Mouse (Mus musculus) neural tube, embryonic 15.5 days (tissue): ENCODE data around the gene Nosip. TPM values are rescaled to one million over a fixed set of nuclear protein-coding genes. Genes with fewer than 3 reads are reported as not detected.
A peak's percentile ranks its signal among the peaks of the same experiment; 100 is the strongest.
"Not testable (repeated sequence)": the region's sequence is repeated elsewhere in the genome, so short reads cannot be mapped to it uniquely, and the experiment has no call there.

ENCODE experiments used
- ATAC-seq: fragments of 200-750 bp; cut with Nextera tagmentation; 2 replicates; pipeline ENCODE4 v1.8.0; 2017; ENCODE audit warnings: mild to moderate bottlenecking, moderate TSS enrichment, moderate library complexity; ENCODE audit not compliant: low FRiP score
- H3K27ac ChIP-seq: fragments of 300-500 bp; sonication (generic); replicated peaks from 2 replicates; pipeline ENCODE4 v1.5.1; 2015; ENCODE audit warnings: mild to moderate bottlenecking, inconsistent platforms
- H3K27me3 ChIP-seq: fragments of 300-500 bp; sonication (generic); replicated peaks from 2 replicates; pipeline ENCODE4 v1.6.1; 2015; ENCODE audit warnings: inconsistent platforms
- H3K36me3 ChIP-seq: fragments of 300-500 bp; sonication (generic); 2 replicates; pipeline ENCODE4 v1.6.1; 2015; ENCODE audit warnings: inconsistent platforms
- H3K4me1 ChIP-seq: fragments of 300-500 bp; sonication (generic); 2 replicates; pipeline ENCODE4 v1.6.1; 2015; ENCODE audit warnings: inconsistent platforms
- H3K4me2 ChIP-seq: fragments of 300-500 bp; sonication (generic); 2 replicates; pipeline ENCODE4 v1.6.1; 2015; ENCODE audit warnings: inconsistent platforms, mild to moderate bottlenecking, moderate library complexity
- H3K4me3 ChIP-seq: fragments of 300-500 bp; sonication (generic); replicated peaks from 2 replicates; pipeline ENCODE4 v1.5.1; 2015; ENCODE audit warnings: mild to moderate bottlenecking, inconsistent platforms
- H3K9ac ChIP-seq: fragments of 300-500 bp; sonication (generic); replicated peaks from 2 replicates; pipeline ENCODE4 v1.6.1; 2015; ENCODE audit warnings: mild to moderate bottlenecking, inconsistent platforms
- H3K9me3 ChIP-seq: fragments of 300-500 bp; sonication (generic); replicated peaks from 2 replicates; pipeline ENCODE4 v1.6.1; 2016; ENCODE audit warnings: inconsistent platforms
- WGBS: fragments of 180-500 bp; shearing (Covaris S2); methylation state at CpG from one replicate; pipeline ENCODE4 v1.1.7; 2015; ENCODE audit warnings: mixed read lengths; 5-methylcytosine and 5-hydroxymethylcytosine counted together
- polyA plus RNA-seq: library from polyadenylated mRNA; unstranded; fragments of >200 nt; fragmentation: Nextera tagmentation; extraction: Ambion mirVana; gene quantifications from 2 replicates; pipeline ENCODE4 v1.2.1, GENCODE M21; 2015

The Nosip gene
- polyA plus RNA-seq, 1 experiment from 2014 or later: 65.8 TPM

DNA sequence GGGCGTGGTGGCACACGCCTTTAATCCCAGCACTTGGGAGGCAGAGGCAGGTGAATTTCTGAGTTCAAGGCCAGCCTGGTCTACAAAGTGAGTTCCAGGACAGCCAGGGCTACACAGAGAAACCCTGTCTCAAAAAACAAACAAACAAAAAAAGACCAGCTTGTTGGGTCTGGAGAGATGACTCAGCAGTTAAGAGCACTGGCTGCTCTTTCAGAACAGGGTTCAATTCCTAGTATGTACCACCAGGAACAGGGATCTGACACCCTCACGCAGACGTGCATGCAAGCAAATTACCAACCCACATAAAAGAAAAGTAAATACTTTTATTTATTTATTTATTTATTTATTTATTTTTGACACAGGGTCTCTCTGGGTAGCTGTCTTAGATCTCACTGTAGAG, 47.9 kb downstream of the Nosip start:
- not testable (repeated sequence) for H3K4me1 ChIP-seq, H3K36me3 ChIP-seq, H3K9me3 ChIP-seq, H3K27ac ChIP-seq, H3K4me3 ChIP-seq, H3K4me2 ChIP-seq, H3K27me3 ChIP-seq, ATAC-seq, H3K9ac ChIP-seq
- 88% methylated on average over 4 of the region's 4 CpGs for WGBS

DNA sequence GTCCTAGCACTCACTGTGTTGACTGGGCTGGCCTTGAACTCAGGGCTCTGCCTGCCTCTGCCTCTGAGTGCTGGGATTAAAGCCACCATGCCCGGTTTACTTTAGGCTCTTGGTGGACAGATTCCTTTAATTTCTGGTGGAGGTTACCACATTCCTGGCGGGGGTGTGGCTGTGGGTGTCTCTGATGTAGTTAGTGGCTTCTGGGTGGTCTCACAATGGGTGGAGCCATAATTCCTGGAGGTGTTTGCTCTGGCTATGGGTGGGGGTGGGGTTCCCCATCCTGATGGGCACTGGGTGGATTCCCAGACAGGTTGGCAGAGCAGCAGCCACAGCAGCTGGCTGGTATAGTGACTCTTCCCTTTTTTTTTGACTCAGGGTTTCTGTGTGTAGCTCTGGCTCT, 49.7 kb downstream of the Nosip start:
- Histone ChIP-seq H3K9me3 (no peaks in the 10 kb centered on the region), H3K4me2 (no peak overlapping the region), H3K27ac (no peak overlapping the region), H3K36me3 (no peaks in the 10 kb centered on the region), H3K27me3 (no peaks in the 10 kb centered on the region), H3K9ac (no peak overlapping the region), H3K4me1 (no peaks in the 10 kb centered on the region), H3K4me3 (no peak overlapping the region)
- ATAC-seq: no peak
- WGBS: 72% methylated on average over 2 of the region's 2 CpGs

DNA sequence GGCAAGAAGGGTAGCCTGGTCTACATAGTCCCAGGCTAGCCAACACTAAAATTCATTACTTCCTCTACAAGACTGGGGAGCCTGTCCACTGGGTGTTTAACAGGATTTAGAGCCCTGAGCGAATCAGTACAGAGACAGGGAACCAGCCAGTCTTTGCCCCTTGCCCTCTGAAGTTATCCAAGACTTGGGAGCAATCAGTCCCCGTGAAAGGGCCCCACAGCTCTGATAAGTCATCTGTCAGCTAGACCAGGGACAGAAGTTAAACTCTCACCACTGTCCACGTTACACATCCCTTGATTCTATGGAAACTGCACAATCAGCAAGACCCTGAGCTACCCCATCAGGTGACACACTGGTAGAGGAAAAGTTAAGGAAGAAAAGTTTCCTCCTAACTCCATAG, 50.3 kb downstream of the Nosip start:
- H3K4me3 ChIP-seq: no peak overlapping the region

DNA sequence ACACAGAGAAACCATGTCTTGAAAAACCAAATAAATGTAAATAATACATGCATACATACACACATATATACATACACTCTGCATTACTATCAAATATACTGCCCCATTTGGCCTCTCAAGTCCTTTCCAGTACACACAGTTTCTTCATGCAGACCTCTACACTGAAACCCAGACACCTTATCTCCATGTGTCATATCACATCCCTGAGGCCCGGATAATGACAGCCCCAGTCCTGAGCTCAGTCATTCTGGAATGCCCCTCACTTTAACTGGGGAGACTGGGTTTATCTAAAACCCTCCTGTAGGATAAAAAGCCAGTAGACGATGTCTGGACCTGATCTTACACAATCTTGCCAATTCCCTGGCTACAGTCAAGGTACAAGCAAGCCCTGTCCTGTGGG, 51.2 kb downstream of the Nosip start:
- no peaks in the 10 kb centered on the region for H3K27me3 ChIP-seq
- no peak for ATAC-seq
- no peaks in the 10 kb centered on the region for H3K4me1 ChIP-seq
- no peaks in the 10 kb centered on the region for H3K9me3 ChIP-seq
- 0 out of 2 replicates have a peak, but pooled peaks cover 4% of the 10 kb centered on the region for H3K36me3 ChIP-seq
- H3K9ac ChIP-seq: no peak overlapping the region
- no peak overlapping the region for H3K4me3 ChIP-seq
- no peak overlapping the region for H3K4me2 ChIP-seq
- no peak overlapping the region for H3K27ac ChIP-seq
- 83% methylated on average over 2 of the region's 2 CpGs for WGBS

More for the DNA sequence above, 50.3 kb downstream of the Nosip start:
- no peak for ATAC-seq
- Histone ChIP-seq H3K4me1 (no peaks in the 10 kb centered on the region), H3K9me3 (no peaks in the 10 kb centered on the region), H3K9ac (no peak overlapping the region), H3K4me2 (no peak overlapping the region), H3K36me3 (no peaks in the 10 kb centered on the region), H3K27me3 (no peaks in the 10 kb centered on the region), H3K27ac (no peak overlapping the region)
- 71% methylated on average over 3 of the region's 3 CpGs for WGBS

DNA sequence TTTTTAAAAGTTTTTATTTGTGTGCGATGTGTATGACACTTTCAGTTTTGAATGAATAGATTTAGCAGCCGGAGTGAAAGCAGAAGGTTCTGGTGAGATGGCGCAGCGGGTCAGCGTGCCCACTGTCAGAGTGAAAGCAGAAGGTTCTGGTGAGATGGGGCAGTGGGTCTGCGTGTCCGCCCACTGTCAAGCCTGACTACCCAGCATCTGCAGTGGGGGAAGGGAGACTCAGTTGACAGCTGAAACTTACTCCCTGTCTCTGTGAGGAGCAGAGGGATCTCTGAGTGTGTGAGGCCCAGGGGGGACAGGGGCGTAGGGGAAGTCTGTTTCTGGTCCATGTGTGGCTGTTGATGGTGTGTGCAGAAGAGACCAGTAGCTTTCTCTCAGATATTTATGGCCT, 55.3 kb downstream of the Nosip start:
- Histone ChIP-seq H3K9me3 (no peaks in the 10 kb centered on the region), H3K9ac (no peak overlapping the region), H3K27ac (no peak overlapping the region), H3K4me2 (no peak overlapping the region), H3K27me3 (no peaks in the 10 kb centered on the region), H3K4me3 (no peak overlapping the region), H3K4me1 (peaks cover 11% of the 10 kb centered on the region), H3K36me3 (peaks cover 42% of the 10 kb centered on the region)
- 84% methylated on average over 8 of the region's 8 CpGs for WGBS
- no peak for ATAC-seq

DNA sequence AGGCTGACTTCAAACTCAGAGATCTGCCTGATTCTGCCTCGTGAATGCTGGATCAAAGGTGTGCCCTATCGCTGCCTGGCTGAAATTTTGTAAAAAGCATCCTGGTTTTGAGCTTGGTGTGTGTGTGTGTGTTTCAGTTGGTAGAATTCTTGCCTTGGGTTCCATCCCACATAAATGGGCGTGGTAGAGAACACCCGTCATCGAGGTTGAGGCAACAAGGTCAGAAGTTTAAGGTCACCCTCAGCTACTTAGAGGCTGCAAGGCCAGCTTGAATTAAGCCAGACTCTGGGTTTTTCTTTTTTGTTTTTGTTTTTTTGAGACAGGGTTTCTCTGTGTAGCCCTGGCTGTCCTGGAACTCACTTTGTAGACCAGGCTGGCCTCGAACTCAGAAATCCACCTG, 56.1 kb downstream of the Nosip start:
- Histone ChIP-seq H3K4me1 (peaks cover 19% of the 10 kb centered on the region), H3K9ac (no peak overlapping the region), H3K9me3 (no peaks in the 10 kb centered on the region), H3K4me3 (no peak overlapping the region), H3K27me3 (no peaks in the 10 kb centered on the region), H3K36me3 (peaks cover 48% of the 10 kb centered on the region), H3K4me2 (no peak overlapping the region), H3K27ac (no peak overlapping the region)
- WGBS: 89% methylated on average over 6 of the region's 6 CpGs
- ATAC-seq: no peak

DNA sequence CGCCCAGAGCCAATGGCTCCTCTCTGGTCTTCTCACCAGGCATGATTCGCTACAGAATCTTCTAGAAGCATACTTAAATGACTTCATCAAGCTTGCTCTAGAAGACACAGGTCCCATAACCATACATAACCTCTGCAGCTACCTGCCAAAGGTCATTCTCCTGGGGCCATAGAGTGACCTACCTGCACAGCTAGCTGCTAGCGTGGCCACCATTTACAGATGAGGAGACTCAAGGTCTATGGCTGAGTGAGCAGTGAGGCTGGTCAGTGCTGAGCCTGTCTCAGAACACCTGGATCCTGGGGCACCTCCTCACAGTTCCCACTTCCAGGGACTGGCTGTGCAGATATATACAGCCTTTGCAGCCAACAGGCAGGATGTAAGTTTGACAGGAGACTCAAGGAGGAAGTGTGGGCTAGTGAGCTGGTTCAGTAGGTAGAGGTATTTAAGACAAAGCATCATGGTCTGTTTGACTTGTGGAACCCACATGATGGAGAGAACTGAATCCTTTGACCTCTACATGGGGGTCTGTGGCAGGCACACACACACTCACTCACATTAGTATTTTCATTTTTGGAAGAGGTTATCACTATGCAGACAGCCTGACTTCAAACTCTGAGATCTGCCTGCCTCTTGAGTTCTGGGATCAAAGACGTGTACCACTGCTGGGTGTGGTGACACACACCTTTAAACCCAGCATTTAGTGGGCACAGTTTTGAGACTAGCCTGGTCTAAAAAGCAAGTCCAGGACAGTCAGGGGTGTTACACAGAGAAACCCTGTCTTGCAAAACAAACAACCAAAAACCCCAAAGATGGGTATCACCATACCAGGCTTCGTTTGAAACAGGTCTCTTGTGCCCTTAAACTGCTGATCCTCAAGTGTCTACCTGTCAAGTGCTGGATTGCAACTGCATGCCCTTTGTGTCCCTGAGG, 57.8 kb downstream of the Nosip start:
- Histone ChIP-seq H3K4me2 (no peak overlapping the region), H3K36me3 (peaks cover 49% of the 10 kb centered on the region), H3K4me1 (peaks cover 25% of the 10 kb centered on the region), H3K9ac (0 out of 2 replicates have a peak overlapping the region, but pooled peaks have one; percentile 5), H3K4me3 (no peak overlapping the region), H3K9me3 (no peaks in the 10 kb centered on the region), H3K27ac (no peak overlapping the region), H3K27me3 (no peaks in the 10 kb centered on the region)
- no peak for ATAC-seq
- WGBS: 77% methylated on average over 5 of the region's 5 CpGs

DNA sequence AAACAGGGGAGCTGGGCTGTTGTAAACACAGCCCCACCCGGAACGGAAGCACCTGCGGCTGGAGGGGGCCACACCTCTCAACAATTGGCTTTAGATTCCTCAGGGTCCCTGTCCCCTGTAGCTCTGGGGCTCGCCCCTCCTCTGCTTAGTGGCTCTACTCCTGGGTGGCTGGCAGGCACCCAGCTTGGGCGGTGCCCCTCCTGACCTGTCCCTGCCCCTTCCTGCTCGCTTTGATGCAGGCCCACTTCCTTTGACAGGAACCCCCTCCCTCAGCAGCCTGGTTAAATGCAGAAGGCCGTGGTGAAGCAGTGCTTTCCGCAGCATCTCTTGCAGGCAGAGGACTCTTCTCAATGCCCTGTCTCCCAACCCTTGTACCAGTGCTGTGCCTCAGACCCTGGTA, 59.2 kb downstream of the Nosip start:
- Histone ChIP-seq H3K9ac (no peak overlapping the region), H3K27me3 (no peaks in the 10 kb centered on the region), H3K36me3 (peaks cover 63% of the 10 kb centered on the region), H3K27ac (no peak overlapping the region), H3K4me2 (peak overlapping the region; percentile 15; the same call in 1 of the 2 replicates), H3K4me3 (no peak overlapping the region), H3K4me1 (peaks cover 39% of the 10 kb centered on the region), H3K9me3 (no peaks in the 10 kb centered on the region)
- ATAC-seq: no peak
- WGBS: 72% methylated on average over 8 of the region's 8 CpGs

DNA sequence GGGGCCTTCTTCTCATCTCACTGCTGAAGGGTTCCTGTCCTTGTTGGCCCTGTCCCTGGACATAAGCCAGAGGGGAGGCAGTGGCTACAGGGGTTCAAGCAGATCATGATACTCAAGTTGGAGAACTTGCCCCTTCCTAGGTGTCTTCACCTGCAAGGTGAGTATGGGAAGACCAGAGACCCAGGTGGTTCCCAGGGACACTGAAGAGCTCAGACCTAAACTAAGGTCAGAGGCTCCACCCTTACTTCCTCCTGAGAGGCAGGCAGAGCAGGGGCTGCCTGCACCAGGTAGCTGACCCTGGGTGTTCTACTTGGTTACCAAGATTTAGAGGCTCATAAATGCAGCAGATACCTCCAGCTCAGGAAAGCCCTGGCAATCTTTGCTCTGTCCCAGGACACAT, 59.7 kb downstream of the Nosip start:
- H3K36me3 ChIP-seq: peaks cover 68% of the 10 kb centered on the region
- ATAC-seq: no peak
- no peaks in the 10 kb centered on the region for H3K27me3 ChIP-seq
- no peak overlapping the region for H3K4me3 ChIP-seq
- no peaks in the 10 kb centered on the region for H3K9me3 ChIP-seq
- H3K27ac ChIP-seq: no peak overlapping the region
- peak overlapping the region; percentile 15; the same call in 1 of the 2 replicates for H3K4me2 ChIP-seq
- H3K4me1 ChIP-seq: peaks cover 45% of the 10 kb centered on the region
- no peak overlapping the region; the same call in 1 of the 2 replicates for H3K9ac ChIP-seq

DNA sequence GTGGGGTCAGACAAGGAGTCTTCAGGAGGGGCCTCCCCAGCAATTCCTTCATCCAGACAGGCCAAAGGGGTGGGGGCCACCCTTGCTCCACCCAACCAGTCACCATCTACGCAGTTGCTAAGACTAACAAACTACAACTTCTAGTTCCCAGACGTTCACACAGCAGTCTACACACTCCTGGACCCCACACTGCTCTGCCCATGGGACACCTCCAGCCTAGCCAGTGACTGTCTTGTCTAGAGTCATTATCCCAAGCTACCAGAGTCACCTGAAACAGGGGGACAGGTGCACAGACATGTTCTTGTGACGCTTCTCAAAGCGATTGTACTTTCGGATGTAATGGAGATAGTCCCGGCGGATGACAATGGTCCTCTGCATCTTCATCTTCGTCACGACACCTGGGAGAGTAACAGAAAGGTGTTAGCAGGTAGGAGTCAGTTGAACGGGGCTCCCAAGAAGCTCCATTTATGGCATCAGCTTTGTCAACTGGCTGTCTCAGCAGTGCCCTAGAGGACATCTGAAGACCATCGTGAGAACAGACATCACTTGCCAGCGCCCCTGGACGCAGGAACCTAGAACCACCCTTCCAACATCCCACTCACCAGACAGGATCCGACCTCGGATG, 60.4 kb downstream of the Nosip start:
- Histone ChIP-seq H3K9me3 (no peaks in the 10 kb centered on the region), H3K27ac (peak overlapping the region; percentile 92; the same call in 1 of the 2 replicates), H3K4me3 (peak overlapping the region; percentile 89), H3K4me1 (peaks cover 52% of the 10 kb centered on the region), H3K36me3 (peaks cover 72% of the 10 kb centered on the region), H3K27me3 (no peaks in the 10 kb centered on the region), H3K9ac (peak overlapping the region; percentile 94), H3K4me2 (peak overlapping the region; percentile 66)
- WGBS: 89% methylated on average over 15 of the region's 15 CpGs
- no peak for ATAC-seq

DNA sequence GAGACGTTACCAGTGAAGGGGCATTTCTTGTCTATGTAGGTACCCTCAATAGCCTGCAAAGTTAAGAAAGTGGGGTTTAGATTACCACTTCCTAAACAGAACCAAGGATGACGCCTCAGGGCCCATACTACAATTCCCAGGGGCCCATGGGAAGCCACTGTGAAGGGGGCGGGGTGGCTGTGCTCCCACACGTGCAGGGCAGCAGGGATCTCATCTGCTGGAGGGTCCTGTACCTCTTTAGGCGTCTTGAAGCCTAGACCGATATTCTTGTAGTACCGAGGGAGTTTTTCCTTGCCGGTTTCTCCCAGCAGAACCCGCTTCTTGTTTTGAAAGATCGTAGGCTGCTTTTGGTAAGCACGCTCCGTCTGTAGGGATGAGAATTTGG, 60.9 kb downstream of the Nosip start:
- Histone ChIP-seq H3K9ac (peak overlapping the region; percentile 94), H3K36me3 (peaks cover 69% of the 10 kb centered on the region), H3K4me2 (peak overlapping the region; percentile 66), H3K9me3 (no peaks in the 10 kb centered on the region), H3K4me3 (peak overlapping the region; percentile 89), H3K27me3 (no peaks in the 10 kb centered on the region), H3K27ac (peak overlapping the region; percentile 92; the same call in 1 of the 2 replicates), H3K4me1 (peaks cover 54% of the 10 kb centered on the region)
- 24% methylated on average over 12 of the region's 12 CpGs for WGBS
- ATAC-seq: no peak
